Mouse (Mus musculus): ENCODE data around the gene Gimap7.
"Not testable (repeated sequence)": the region's sequence is repeated elsewhere in the genome, so short reads cannot be mapped to it uniquely, and the experiment has no call there.

Gimap7 gene

DNA sequence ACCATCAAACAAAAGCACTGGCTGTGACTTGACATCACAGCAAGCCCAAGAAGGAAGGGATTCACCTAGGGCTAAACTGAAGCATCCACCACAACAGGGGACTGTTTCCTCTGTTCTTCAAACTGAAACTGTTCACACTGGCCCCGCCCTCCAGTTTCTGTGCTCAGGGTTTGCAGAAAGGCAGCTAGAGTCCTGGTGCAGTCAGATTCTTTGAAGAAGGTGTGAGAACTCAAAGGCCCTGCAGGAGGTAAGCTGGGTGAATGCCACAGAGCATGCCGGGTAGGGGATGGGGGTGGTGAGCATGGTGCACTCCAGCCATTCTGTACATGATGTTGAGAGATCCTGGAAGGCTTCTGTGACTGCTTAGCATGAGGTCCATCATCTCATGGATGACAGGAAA, at the start of gene Gimap7, which contains the start of gene Gm28053:
Gimap7 (plus strand) TSS at position 167 of the 400 bp plus-strand sequence.
Gm28053 (plus strand) TSS at position 153 of the 400 bp plus-strand sequence.
- DNase-seq (ENCODE audit: low spot score), result no peak

DNA sequence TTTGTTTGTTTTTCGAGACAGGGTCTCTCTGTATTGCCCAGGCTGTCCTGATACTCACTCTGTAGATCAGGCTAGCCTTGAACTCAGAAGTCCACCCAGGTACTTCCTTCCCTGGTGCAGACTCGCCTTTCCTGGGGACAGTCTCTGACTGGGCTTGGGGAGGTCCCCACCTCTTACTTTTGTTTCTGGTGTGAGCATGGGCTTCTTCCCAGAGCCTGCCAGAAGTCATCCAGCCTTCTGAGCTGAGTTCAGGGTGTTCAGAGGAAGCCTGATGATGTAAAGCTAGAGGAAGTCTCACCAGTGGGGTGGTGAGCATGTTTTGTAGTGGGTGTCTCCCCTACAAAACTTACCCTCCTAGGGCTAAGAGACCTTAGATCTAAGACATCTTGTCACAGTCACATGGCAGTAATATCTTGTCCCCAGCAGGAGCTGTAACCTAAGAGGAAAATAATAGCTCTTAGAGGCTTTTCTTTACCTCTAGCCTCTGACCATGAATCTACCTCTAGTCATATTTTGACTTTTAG, 48.9 kb upstream of the Gimap7 start:
- DNase-seq (ENCODE audit: low spot score), result no peak

DNA sequence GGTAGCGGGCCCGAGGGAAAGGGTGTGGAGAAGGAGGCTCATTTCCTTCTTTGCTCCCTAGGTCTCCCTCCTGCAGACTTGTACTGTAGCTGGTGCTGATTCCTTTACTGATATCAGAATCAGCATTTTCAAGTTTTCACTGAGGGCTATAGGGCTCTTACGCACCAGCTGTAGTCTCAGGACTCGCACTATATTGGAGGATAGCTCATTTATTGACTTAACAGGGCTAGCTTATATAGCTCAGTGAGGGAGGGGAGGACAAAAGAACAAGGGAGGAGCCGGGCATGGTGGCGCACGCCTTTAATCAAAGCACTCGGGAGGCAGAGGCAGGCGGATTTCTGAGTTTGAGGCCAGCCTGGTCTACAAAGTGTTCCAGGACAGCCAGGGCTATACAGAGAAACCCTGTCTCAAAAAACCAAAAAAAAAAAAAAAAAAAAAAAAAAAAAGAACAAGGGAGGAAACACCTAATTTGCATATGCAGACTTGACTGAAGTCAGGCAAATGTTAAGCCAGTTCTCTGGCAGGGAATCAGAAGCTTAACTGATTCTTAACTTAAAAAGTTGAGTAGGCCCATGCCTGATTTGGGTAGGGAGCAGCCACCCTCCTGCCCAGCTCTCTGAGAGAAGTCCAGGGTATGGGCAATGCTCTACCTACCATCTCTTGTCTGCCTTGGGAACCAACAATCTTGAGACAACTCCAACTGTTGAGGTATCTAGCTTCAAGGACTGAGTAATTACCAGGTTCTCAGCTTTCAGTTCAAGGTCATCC, 43.9 kb upstream of the Gimap7 start:
- DNase-seq (ENCODE audit: low spot score), result no peak

DNA sequence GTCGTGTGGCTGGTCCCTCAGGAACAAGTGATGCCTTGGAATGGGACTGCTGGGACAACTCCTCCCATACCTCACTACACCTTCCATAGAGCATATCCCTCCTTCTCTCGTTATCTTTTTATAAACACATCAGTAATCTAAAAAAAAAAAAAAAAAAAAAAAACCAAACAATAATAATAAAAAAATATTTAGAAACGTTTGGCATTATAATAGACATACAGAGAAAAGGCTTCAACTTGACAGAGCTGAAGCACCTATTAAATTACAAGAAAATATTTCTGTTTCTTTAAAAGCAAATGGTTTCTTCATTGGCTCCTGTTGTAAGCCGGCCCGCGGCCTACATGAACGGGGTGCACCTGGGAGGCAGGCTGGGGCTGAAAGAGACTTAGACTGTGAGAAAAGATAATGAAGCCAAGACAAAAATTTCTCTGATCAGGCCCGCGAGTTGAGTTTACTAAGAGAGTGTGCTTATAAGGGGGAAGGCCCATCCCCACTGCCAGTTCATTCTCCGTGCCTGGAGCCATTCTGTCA, 43.0 kb upstream of the Gimap7 start:
- DNase-seq (ENCODE audit: low spot score), result no peak

DNA sequence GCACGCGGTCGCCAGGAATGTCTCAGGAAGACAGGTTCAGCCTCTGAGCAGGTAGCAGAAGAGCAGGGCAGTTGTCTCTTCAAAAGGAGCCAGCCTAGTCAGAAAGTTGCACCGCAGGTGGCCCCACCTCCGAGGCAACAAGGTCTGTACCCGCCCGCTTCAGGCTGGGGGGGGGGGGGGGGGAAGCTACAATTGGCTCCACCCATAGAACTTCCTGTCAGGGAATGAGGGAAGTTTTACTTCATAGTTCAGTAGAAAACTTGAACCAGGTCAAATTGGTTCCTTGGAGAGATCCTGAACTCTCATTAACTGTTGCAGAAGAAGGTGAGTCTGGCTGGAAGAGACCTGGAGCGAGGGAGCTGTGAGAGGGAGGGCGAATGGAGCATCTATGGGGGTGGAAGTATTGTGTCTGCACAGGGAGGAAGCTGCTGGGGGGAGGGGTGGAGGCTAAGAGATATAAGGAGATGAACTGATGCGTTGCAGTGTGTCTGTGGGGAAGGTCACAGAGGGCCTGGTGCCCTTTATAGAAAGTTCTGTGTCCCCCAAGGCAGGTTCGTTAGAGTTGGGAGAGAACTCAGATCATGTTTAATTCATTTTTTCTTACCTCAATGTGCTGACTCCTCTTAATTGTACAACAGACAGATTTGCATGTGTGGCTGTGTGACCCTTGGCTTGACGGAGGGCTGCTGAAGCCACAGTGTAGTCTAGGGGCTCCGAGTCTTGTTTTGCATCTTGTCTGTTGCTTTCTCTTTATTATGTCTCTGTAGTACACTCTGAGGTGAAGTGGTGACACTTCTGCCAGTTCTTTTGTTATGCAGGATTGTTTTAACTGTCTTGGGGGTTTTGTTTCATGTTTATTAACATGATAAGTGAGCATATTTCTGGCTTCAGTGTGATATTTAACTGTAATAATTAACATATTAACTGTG, 42.2 kb upstream of the Gimap7 start, which contains the start of gene Gimap9:
Gimap9 (plus strand) TSS at position 199 of the 929 bp plus-strand sequence.
- DNase-seq (ENCODE audit: low spot score), result peak; percentile 23

DNA sequence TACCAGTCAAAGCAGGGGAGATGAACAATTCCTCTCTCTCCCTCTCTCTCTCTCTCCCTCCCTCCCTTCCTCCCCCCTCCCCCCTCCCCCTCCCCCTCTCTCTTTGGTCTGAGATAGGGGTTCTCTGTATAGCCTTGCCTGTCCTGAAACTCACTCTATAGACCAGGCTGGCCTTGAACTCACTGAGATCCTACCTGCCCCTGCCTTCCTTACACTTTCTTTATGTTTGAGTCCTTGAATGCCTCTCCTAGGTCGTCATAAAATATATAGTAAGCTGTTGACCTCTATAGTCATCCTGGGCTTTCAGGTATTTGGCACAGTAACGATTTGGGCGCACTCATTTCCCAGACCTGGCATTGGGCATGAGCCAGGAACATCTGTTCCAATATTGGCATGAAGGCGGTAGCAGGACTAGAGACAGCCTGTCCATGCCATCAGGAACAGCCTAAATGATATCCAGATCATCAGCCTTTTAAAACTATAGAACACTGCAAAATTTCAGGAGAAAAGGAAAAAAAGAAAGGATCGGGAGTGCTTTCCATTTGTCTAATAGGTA, 41.5 kb upstream of the Gimap7 start:
- DNase-seq (ENCODE audit: low spot score), result no peak

DNA sequence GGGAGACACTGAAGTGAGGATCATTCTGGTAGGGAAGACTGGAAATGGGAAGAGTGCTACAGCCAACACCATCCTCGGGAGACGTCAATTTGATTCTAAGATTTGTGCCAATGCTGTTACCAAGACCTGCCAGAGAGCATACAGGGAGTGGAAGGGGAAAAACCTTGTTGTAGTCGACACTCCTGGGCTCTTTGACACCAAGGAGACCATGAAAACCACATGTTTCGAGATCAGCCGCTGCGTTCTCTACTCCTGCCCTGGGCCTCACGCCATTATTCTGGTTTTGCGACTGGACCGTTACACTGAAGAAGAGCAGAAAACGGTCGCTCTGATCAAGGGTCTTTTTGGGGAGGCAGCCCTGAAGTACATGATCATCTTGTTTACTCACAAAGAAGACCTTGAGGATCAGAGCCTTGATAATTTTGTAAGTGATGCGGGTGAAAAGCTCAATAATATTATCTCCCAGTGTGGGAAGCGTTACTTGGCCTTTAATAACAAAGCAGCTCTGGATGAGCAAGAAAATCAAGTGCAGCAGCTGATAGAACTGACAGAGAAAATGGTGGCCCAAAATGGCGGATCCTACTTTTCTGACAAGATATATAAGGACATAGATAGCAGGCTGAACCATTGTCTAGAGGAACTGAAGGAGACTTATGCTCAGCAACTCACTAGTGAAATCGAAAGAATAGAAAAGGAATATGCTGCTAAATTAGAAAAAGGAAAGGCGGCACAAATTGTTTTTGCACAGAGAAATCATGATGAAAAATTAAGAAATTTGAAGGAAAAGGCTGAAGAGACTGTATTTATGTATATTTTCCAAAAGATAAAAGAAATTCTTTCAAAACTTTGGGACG, 40.7 kb upstream of the Gimap7 start:
- DNase-seq (ENCODE audit: low spot score), result no peak

DNA sequence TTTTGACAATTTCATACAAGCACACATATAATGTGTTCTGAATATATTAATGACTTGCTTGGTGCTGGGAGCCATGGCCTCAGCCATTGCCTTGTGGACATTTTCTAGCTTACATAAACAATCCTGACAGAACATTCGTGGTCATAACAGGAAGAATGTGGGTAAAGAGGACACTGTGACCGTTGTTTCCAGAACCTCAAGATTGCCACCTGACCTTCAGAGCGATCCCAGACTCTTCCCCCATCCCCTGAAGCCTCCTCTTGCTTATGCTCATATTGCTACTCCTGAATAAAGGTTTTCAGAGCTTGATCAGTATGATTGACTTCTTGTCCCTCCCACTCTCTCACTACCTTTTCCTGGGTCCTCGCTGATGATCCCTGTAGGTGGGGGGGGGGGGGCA, 40.0 kb upstream of the Gimap7 start:
- DNase-seq (ENCODE audit: low spot score), result no peak

DNA sequence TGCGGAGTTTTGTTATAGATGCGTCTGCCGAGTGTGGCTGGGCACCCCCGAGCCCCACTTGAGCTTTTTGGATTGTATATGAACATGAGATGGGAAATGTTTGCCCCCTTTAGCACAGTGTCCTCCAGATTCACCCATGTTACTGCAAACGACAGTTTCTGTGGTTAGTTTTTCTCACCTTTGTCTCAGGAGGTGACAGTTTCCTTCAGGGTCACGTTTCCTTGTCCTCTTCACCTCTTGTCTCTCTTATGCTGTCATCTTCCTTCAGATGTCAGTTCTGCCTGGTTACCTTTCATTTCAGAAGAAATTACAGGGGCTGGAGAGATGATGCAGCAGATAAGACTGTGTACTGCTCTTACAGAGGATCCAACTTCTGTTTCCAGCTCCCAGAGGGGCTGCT, 38.7 kb upstream of the Gimap7 start:
- no peak for DNase-seq (ENCODE audit: low spot score)

DNA sequence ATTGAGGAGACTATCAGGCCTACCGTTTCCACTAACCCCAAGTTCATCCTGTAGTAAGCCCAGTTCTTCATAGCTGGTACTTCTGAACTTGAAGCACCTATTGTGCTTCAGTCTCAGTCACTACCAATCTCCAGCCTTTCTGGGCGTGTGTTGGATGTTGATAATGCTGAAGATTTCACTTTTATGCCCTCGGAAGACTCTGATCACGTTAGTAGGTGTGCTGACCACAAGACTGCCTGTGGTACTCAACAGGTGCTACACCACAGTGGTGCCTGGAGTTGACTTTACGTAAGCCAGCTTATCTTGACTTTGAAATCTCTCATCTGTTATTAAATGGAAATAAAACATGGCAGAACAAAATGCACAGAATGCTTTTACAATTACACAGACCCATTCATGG, 38.0 kb upstream of the Gimap7 start:
- DNase-seq (ENCODE audit: low spot score), result no peak

DNA sequence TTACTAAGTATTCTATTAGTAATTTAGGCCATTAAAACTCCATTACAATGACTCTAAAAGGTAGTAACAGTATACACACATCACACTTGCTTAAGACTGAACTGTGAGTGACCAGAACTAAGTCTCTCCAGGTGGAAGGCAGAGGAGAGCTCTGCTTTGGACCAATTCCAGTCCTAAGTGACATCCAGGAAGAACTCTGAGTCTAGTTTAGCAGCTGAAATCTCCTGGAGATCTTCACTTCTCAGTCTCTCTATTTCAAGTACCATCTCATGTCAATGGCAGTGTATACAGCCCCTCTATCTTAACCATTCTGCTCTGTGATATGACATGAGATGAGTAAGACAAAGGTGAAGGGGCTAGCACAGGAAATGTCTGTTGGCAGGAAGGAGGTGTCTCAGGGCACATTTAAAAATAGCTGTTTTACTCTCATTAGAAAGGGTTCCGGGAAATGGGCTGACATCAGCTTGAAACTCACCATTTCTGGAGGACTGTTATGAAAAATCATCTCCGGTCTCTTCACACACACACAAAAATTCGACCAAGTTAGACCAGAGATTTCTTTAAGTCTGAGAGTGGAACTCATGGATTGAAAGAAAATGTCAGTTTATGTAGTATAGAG, 36.8 kb upstream of the Gimap7 start:
- DNase-seq (ENCODE audit: low spot score), result no peak

DNA sequence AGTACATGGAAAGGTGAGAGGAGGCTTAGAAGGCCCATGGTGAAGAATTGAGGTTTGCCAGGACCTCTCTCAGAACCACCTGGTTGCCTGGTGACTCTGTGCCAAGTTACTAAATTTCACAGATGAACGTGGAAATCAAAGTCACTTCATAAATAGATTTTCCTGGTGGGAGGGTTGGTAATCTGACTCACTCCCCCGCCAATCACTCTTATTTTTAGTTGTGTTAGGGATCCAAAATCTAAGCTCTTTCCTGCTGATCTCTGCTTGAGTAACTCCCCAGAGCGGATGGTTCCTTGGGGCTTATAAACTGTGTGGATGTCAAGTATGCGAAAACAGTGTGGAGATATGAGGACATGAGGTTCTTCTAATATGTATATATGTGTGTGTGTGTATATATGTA, 36.1 kb upstream of the Gimap7 start:
- no peak for DNase-seq (ENCODE audit: low spot score)

DNA sequence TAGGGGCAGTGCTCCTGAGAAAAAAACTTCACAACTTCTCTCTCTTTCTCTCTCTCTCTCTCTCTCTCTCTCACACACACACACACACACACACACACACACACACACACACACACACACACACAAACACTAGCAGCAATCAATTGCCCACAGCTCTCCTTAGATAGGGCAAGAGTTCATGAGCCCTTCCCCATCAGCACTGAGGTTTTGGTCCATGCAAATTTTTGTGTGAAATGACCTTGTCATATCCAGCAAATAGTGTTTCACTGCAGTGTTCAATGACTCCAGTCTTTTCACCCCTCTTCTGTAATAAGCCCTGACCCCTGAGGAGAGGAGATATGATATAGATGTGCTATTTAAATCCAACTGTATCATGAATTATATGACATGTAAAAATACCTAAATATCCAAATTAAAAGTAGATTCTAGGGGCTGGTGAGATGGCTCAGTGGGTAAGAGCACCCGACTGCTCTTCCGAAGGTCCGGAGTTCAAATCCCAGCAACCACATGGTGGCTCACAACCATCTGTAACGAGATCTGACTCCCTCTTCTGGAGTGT, 35.1 kb upstream of the Gimap7 start:
- DNase-seq (ENCODE audit: low spot score), result not testable (repeated sequence)

DNA sequence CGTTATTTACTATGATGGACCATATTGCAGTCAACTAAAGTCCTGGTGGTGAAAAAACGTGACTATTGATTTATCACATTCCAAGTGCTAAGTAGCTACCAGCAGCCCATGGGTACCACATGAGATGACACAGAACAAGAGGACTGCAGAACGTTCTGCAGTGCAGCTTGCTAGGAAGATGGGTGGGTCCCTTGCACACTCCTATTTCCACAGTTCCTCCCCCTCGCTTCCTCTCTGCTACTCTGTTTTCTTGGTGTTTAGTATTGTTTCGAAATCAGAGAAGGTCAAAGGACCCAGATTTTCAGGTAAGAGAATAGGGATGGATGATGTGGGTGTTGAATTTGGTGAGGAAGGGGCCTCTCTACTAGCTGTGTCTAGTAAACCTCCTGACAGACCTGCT, 34.1 kb upstream of the Gimap7 start, which contains the start of gene Gimap4:
Gimap4 (plus strand) TSS at position 231 of the 400 bp plus-strand sequence.
- DNase-seq (ENCODE audit: low spot score), result no peak

DNA sequence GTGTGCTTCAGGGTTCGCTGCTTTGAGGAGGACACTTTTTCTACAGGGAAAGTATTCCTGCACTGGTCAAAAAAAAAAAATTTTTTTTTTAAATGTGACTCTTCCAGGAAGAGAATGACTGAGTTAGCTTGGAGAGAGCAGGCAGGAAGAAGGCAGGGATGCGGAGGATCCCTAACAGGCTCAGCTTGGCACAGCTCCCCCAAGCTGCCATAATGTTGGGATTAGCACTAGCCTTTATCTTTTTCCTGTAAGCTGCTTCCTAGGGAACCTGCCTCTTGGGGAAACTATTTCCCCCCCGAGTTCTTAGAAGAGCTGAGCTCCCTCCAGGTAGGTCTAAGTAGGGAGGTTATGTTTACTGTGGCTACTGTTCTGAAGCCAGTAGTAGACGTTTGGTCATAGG, 33.6 kb upstream of the Gimap7 start:
- DNase-seq (ENCODE audit: low spot score), result no peak

DNA sequence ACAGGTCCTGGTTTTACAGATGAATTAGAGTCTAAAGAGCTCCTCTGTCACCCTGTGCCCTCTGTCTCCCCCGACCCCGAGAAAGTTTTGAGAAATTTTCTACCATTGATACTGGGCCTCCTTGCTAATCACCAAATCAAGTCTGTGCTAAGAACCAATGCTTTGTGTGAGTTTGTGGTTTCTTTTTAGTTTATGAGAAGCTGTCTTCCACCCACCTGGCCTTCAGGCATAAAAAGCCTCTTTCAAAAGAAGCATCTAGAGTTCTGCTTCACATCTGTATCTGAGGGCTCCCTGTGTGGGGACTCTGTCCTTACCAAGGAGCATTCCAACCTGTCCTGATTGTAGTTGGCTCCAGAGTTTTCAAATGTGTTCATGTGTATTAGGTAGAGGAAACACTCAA, 33.2 kb upstream of the Gimap7 start:
- DNase-seq (ENCODE audit: low spot score), result no peak

DNA sequence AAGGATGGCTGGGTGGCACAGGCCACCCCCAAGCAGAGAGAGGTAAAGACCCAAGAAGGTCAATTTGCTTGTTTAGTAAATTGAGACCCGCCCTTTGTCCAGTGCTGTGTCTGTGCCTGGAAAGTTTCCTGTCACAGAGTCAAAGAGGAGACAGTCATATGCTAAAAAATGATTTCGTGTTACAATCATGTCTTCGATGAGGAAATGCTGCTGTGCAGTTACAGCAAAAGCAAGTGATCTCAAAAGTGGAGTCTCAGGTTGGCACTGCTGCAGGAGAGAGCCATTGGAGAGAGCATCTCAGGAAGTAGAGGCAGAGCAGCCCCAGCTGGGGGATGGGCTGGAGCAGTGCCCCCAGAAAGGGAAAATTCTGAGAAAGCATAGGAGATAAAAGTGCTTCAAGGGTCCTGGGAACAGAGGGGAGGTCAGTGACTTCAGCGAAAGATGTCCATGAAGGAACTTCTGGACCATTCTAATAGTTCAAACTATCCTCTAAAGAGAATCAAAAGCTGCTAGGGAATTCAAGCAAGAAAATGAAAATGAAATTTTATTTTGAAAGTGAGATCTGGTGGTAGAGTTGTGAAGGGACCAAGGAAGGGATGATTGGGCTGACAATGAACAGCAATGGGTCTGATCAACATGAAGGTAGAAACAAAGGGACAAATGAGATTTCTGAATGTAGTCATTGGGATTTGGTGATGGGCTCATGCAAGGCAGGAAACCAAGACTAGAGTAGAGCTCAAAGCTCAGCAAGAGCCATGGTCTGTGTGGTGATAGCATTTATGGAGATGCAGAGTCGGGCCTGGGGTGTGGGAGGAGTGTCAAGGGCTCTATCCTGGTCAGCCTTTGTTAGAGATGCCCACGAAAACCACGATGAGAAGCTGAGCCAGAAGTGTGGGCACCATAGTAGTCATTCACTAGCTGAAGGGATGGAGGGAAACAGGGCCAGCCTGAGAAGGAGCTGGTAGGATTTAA, 32.4 kb upstream of the Gimap7 start:
- DNase-seq (ENCODE audit: low spot score), result no peak

DNA sequence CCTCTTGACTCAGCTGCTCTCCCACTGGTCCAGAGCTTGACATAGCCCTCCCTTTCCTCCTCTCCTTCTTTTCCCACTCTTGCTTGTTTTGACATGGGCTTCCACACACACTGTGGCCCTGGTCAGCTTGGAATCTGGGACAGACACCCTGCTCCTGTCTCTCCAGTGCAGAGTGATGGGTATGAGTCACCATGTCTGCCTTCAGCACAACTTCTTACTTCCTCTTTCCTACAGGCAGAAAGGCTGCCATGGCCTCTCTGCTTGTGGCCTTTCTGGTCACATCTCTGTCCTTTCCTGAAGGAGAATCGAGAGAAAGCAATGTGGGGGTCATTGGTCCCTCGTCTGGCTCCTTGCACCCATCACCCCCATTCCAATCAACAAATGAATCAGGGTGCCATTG, 31.3 kb upstream of the Gimap7 start:
- no peak for DNase-seq (ENCODE audit: low spot score)

DNA sequence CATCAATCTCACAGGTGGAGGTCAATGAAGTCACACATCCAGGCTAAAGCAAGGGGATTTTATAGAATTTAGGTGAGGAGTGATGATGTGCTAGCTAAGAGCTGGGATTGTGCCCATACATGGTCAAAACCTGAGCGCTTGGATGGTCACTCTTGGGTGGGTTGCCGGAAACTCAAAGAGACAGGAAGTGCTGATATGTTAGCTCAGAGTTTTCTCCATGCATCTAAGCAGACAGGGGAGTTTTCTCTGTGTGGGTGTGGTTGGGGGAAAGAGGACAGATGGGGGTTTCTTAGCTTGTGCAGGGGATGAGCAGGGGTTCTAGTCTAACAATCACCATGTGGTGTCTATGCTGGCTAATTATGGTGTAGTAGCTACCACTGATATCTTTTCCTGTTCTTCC, 29.1 kb upstream of the Gimap7 start:
- no peak for DNase-seq (ENCODE audit: low spot score)
